ENCODE assay signal across 24 mouse cellular contexts in the genomic region with DNA sequence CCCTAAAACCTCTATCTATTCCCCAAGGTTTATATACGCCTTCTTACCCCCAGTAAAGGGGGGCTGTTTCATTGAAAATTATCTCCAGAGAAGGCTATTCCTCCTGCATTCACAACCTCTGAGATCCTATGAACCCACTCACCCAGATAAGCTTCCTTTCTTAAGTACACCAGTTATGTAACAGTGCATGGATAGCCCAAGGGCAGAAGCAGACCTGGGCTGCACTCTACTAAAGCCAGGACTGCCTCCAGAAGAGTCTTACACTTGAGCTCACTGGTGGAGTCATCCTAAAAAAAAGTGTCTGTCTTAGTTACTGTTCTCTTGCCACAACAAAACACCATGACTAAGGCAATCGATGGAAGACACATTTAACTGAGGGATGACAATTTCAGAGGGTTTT.
"Had no signal": no experiment of that assay in that cellular context is flagged by ENCODE, and none has a peak within 500 bp of the region (broad histone marks: within the 10 kb centered on the region; RNA-seq: fewer than 3 reads in every experiment).

No protein-coding gene starts in this region.

- H3K27me3 ChIP-seq: embryonic facial prominence, embryonic 12.5 days; embryonic facial prominence, embryonic 13.5 days; embryonic facial prominence, embryonic 15.5 days; forebrain, embryonic 12.5 days; forebrain, embryonic 13.5 days; forebrain, embryonic 15.5 days had no signal

- ATAC-seq: forebrain, embryonic 13.5 days; forebrain, embryonic 14.5 days; forebrain, embryonic 15.5 days; forebrain, embryonic 16.5 days; forebrain, postnatal 0 days had no signal

- DNase-seq: cerebellum, adult 9-10 months; cerebellum, adult 9-11 months; cerebellum, postnatal 10 days; cerebellum, postnatal 14 days; cerebellum, postnatal 25 days; cerebellum, postnatal 36 days; embryo, embryonic 11 days; forebrain, postnatal 0 days; gastrocnemius, adult 2 months; gastrocnemius, postnatal 10 days; gastrocnemius, postnatal 14 days; gastrocnemius, postnatal 25 days; gastrocnemius, postnatal 36 days; heart, adult 11 months; heart, adult 18-20 months; heart, adult 2 months had no signal
